Mouse (Mus musculus): Measurements from ENCODE around the gene Xpc. TPM values are rescaled to one million over a fixed set of nuclear protein-coding genes. Genes with fewer than 3 reads are reported as not detected.

The Xpc gene
- total and polyA plus RNA-seq, 2 experiments from 2014 or later: 15.0 to 39.0 TPM

- Histone ChIP-seq H3K4me1 (ENCODE audit: insufficient read depth) (no peaks in the 10 kb centered on the region), H3K27me3 (ENCODE audit: insufficient read depth, low read length) (no peaks in the 10 kb centered on the region), H3K4me3 (ENCODE audit: low read depth, low read length) (no peak overlapping the region), H3K27ac (ENCODE audit: low read depth, low read length) (no peak overlapping the region), H3K9ac (no peak overlapping the region), H3K9me3 (ENCODE audit: low read length) (no peaks in the 10 kb centered on the region), H3K4me2 (ENCODE audit: low read depth) (no peak overlapping the region), H3K36me3 (ENCODE audit: insufficient read depth) (peaks cover 20% of the 10 kb centered on the region)
- WGBS: 45% methylated on average over 5 of the region's 5 CpGs
- peak; percentile 82 for TF ChIP-seq CTCF (IDR thresholded peaks at IDR 0.05; ENCODE audit: low read depth)
- peak; percentile 90 for ATAC-seq
- DNase-seq: peak; percentile 73
These were observed 11.7 kb upstream of the Xpc start for GRCm38 (mm10) chr6:91527227-91527860.

- ATAC-seq: no peak
- Histone ChIP-seq H3K9ac (no peak overlapping the region), H3K4me2 (ENCODE audit: low read depth) (no peak overlapping the region), H3K27me3 (ENCODE audit: insufficient read depth, low read length) (no peaks in the 10 kb centered on the region), H3K4me3 (ENCODE audit: low read depth, low read length) (no peak overlapping the region), H3K27ac (ENCODE audit: low read depth, low read length) (no peak overlapping the region), H3K4me1 (ENCODE audit: insufficient read depth) (no peaks in the 10 kb centered on the region), H3K9me3 (ENCODE audit: low read length) (no peaks in the 10 kb centered on the region), H3K36me3 (ENCODE audit: insufficient read depth) (peaks cover 37% of the 10 kb centered on the region)
- DNase-seq: no peak
- no peak for TF ChIP-seq CTCF (IDR thresholded peaks at IDR 0.05; ENCODE audit: low read depth)
- WGBS: 82% methylated on average over 4 of the region's 4 CpGs
These were observed 9.9 kb upstream of the Xpc start for GRCm38 (mm10) chr6:91525544-91525943.

GRCm38 (mm10) chr6:91522816-91523215 is 7.1 kb upstream of the Xpc start:
- Histone ChIP-seq H3K27ac (ENCODE audit: low read depth, low read length) (no peak overlapping the region), H3K36me3 (ENCODE audit: insufficient read depth) (peaks cover 56% of the 10 kb centered on the region), H3K4me3 (ENCODE audit: low read depth, low read length) (no peak overlapping the region), H3K27me3 (ENCODE audit: insufficient read depth, low read length) (no peaks in the 10 kb centered on the region), H3K4me1 (ENCODE audit: insufficient read depth) (no peaks in the 10 kb centered on the region), H3K9me3 (ENCODE audit: low read length) (no peaks in the 10 kb centered on the region), H3K9ac (no peak overlapping the region), H3K4me2 (ENCODE audit: low read depth) (no peak overlapping the region)
- 95% methylated on average over 5 of the region's 5 CpGs for WGBS
- ATAC-seq (no peak), DNase-seq (no peak)
- no peak for TF ChIP-seq CTCF (IDR thresholded peaks at IDR 0.05; ENCODE audit: low read depth)

GRCm38 (mm10) chr6:91518454-91519020 is 2.8 kb upstream of the Xpc start:
- Histone ChIP-seq H3K4me2 (ENCODE audit: low read depth) (no peak overlapping the region), H3K4me3 (ENCODE audit: low read depth, low read length) (no peak overlapping the region), H3K9me3 (ENCODE audit: low read length) (no peaks in the 10 kb centered on the region), H3K27ac (ENCODE audit: low read depth, low read length) (no peak overlapping the region), H3K9ac (no peak overlapping the region), H3K4me1 (ENCODE audit: insufficient read depth) (peaks cover 13% of the 10 kb centered on the region; the same call in 1 of the 2 replicates), H3K36me3 (ENCODE audit: insufficient read depth) (peaks cover 60% of the 10 kb centered on the region), H3K27me3 (ENCODE audit: insufficient read depth, low read length) (no peaks in the 10 kb centered on the region)
- ATAC-seq: no peak
- no peak for DNase-seq
- TF ChIP-seq CTCF (IDR thresholded peaks at IDR 0.05; ENCODE audit: low read depth): no peak
- 90% methylated on average over 7 of the region's 7 CpGs for WGBS

- H3K27ac ChIP-seq (ENCODE audit: low read depth, low read length): peak overlapping the region; percentile 78
These were observed 838 bp downstream of the Xpc start for GRCm38 (mm10) chr6:91514737-91515362.

GRCm38 (mm10) chr6:91514135-91514534 is 1.6 kb downstream of the Xpc start:
- DNase-seq (no peak), ATAC-seq (no peak)
- Histone ChIP-seq H3K9ac (no peak overlapping the region), H3K36me3 (ENCODE audit: insufficient read depth) (peaks cover 22% of the 10 kb centered on the region), H3K9me3 (ENCODE audit: low read length) (no peaks in the 10 kb centered on the region), H3K27me3 (ENCODE audit: insufficient read depth, low read length) (no peaks in the 10 kb centered on the region), H3K27ac (ENCODE audit: low read depth, low read length) (no peak overlapping the region), H3K4me3 (ENCODE audit: low read depth, low read length) (no peak overlapping the region), H3K4me2 (ENCODE audit: low read depth) (no peak overlapping the region), H3K4me1 (ENCODE audit: insufficient read depth) (peaks cover 13% of the 10 kb centered on the region; the same call in 1 of the 2 replicates)
- TF ChIP-seq CTCF (IDR thresholded peaks at IDR 0.05; ENCODE audit: low read depth): no peak

More at GRCm38 (mm10) chr6:91514737-91515362, 838 bp downstream of the Xpc start:
- ATAC-seq (no peak), DNase-seq (peak; percentile 4)
- peak overlapping the region; percentile 92 for H3K4me2 ChIP-seq (ENCODE audit: low read depth)
- H3K36me3 ChIP-seq (ENCODE audit: insufficient read depth): peaks cover 29% of the 10 kb centered on the region
- peak overlapping the region; percentile 77 for H3K4me3 ChIP-seq (ENCODE audit: low read depth, low read length)
- 29% methylated on average over 10 of the region's 10 CpGs for WGBS
- H3K27me3 ChIP-seq (ENCODE audit: insufficient read depth, low read length): no peaks in the 10 kb centered on the region
- H3K4me1 ChIP-seq (ENCODE audit: insufficient read depth): peaks cover 13% of the 10 kb centered on the region; the same call in 1 of the 2 replicates
- no peaks in the 10 kb centered on the region for H3K9me3 ChIP-seq (ENCODE audit: low read length)
- H3K9ac ChIP-seq: peak overlapping the region; percentile 88
- TF ChIP-seq CTCF (IDR thresholded peaks at IDR 0.05; ENCODE audit: low read depth): no peak

GRCm38 (mm10) chr6:91510211-91510610 is 5.5 kb downstream of the Xpc start:
- H3K9me3 ChIP-seq (ENCODE audit: low read length): no peaks in the 10 kb centered on the region
- H3K9ac ChIP-seq: no peak overlapping the region
- H3K27me3 ChIP-seq (ENCODE audit: insufficient read depth, low read length): no peaks in the 10 kb centered on the region
- DNase-seq (no peak), ATAC-seq (no peak)
- peaks cover 10% of the 10 kb centered on the region; the same call in 1 of the 2 replicates for H3K4me1 ChIP-seq (ENCODE audit: insufficient read depth)
- H3K4me3 ChIP-seq (ENCODE audit: low read depth, low read length): no peak overlapping the region
- H3K27ac ChIP-seq (ENCODE audit: low read depth, low read length): no peak overlapping the region
- 79% methylated on average over 10 of the region's 10 CpGs for WGBS
- peaks cover 39% of the 10 kb centered on the region for H3K36me3 ChIP-seq (ENCODE audit: insufficient read depth)
- no peak overlapping the region for H3K4me2 ChIP-seq (ENCODE audit: low read depth)
- no peak for TF ChIP-seq CTCF (IDR thresholded peaks at IDR 0.05; ENCODE audit: low read depth)
